Mouse (Mus musculus) cerebellum, adult 9-11 months (tissue): ENCODE results near the gene Fam131c.

ENCODE experiments used
- DNase-seq: peaks from one replicate; pipeline ENCODE4 v3.0.0; 2022

Fam131c gene

GRCm38 (mm10) chr4:141415924-141416323, 47.9 kb downstream of the Fam131c start, which contains the start of gene Clcnkb:
Clcnkb (minus strand) TSS chr4:141416014.
- no peak for DNase-seq

GRCm38 (mm10) chr4:141419398-141420191, 51.6 kb downstream of the Fam131c start:
- no peak for DNase-seq

DNA sequence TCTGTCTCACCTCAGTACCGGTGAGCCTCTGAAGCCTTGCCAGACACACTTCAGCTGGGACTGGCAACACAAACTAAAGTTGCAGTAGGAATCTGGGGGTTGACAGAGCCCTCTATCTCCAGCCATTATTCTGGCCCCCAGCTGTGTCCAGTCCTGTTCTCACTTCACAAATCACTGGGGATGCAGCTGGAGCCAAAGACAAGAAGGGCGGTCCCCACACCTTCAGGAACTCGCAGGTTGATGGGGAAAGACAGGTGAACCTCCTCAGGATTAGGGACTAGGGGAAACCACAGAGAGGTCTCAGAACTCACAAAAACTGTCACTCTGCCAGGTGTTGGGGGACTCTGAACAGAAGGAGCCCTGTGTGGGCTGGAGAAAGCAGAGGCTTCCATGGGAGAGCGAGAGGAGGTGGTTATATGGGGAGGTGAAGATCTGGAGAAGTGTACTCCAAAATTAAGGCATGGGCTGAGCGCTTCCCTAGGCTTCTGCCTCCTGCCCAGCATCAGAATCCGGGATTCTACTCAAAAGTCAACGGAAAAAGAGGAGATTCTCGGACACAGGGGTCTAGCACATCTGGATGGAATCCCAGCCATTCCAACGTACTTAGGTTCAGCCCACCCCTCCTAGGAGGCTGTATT, 52.3 kb downstream of the Fam131c start, which contains the start of gene Hspb7:
Hspb7 (plus strand) TSS at position 588 of the 638 bp plus-strand sequence.
- no peak for DNase-seq

DNA sequence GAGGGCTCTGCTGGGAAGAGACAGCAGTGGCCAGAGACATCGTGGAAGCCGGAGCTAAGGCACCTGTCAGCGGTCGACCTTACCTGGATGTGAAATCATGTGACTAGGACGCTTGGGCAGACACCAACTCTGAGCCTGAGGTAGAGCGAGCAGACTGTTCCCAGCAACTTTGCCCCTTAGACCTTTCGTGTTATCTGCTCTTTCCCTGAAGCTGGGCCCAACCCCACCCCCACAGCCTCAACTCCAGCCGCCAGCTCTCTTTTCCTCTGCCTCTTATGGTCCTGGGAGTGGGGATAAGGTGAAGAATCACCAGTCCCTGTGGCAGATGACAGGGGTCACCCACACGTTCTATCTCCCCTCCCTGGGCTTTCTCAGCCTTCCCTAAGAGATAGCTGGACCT, 52.9 kb downstream of the Fam131c start:
- no peak for DNase-seq

- DNase-seq, result peak; percentile 38
These were observed 53.4 kb downstream of the Fam131c start for GRCm38 (mm10) chr4:141421423-141421822.

GRCm38 (mm10) chr4:141422841-141423240, 54.8 kb downstream of the Fam131c start:
- DNase-seq, result no peak

GRCm38 (mm10) chr4:141423288-141423687, 55.3 kb downstream of the Fam131c start:
- no peak for DNase-seq

DNA sequence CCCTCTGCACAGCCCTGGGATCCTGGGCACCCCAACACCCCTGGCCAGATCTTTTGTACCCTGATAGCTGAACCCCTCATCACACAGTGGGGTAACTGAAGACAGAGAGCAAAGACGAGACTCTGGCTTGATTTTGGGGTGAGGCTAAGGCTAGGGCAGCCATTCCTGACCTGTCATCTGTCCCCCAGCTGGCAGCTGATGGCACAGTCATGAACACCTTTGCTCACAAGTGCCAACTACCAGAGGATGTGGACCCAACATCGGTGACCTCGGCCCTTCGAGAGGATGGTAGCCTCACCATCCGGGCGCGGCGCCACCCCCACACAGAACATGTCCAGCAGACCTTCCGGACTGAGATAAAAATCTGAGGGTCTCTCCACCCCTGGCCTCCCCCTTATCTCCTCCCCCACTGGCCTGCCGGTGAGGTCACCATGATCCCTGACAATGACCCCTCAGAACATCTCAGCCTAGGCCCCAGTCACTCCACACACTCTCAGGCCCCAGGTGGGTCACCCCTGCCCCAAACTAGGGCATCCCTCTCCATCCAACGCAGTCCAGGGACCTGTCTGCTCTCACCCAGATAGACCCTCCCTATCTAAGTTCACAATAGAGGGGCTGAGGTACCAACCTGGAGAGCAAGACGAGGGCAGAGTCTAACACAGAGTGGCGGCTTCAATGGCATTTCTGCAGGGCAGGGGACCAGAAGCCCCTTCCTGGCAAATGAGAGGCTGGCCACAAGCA, 55.8 kb downstream of the Fam131c start:
- no peak for DNase-seq

GRCm38 (mm10) chr4:141425484-141426479, 57.8 kb downstream of the Fam131c start:
- DNase-seq, result peak; percentile 49

DNA sequence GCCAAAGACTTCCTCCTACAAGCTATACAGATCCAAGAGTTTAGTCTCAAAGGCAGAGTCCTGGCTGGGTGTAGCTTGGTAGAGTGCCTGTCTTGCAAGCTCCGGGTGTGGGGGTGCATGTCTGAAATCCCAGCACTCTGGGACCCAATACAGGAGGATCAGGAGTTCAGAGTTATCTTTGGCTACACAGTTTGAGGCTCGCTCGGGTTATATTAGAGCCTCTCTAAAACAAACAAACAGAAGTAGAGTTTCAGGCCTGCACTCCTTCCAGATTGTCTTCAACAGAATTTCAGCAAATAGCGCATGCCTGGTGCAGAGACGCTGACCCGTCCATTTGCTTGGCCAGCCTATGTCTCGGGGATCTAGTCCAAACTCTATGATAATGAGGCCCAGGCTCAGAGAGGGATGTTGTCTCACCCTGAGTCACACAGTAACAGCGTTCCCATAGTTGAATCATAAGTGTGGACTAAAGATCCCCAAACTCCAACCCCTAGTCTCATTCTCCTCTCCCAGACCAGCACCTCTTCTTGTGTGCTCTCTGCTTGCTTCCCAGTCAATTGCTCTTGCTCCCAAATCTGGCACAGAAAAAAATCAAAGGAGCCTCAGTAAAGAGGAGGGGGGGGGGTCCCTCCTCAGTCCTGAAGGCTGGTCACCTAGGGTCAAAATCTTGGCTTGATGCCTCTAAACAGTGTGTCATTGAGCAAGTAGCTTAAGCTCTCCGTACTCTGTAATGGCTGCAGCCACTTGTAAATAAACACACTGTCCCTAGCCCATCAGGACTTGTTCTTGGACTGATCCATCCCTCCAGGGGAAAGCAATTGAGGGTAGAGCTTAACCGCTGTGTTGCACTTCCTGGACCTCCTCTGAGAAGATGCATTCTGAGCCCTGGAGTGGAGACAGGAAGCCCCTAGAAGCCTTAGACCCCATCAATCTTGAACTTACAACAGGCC, 59.1 kb downstream of the Fam131c start:
- DNase-seq, result no peak

GRCm38 (mm10) chr4:141427921-141428320, 59.9 kb downstream of the Fam131c start:
- DNase-seq, result no peak

GRCm38 (mm10) chr4:141429381-141429780, 61.4 kb downstream of the Fam131c start:
- DNase-seq, result no peak

- no peak for DNase-seq
These were observed 61.8 kb downstream of the Fam131c start for GRCm38 (mm10) chr4:141429847-141430246.

DNA sequence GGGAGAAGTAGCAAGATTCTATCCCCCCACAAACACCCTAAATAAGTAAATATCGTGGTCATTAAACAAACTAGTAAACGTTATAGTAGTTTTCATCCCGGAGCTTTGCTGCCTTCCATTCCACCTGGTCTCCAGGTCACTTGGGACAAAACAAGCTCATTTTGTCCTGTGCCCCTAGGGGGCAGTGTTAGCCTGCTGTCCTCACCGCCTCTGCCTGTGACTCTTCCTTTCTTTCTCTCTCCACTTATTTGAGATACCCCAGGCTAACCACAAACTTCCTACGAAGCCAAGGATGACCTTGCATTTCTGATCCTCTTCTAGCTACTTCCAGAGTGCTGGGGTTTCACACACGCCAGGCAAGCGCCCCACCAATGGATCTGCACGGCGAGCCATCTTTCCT, 63.0 kb downstream of the Fam131c start:
- peak; percentile 73 for DNase-seq

DNA sequence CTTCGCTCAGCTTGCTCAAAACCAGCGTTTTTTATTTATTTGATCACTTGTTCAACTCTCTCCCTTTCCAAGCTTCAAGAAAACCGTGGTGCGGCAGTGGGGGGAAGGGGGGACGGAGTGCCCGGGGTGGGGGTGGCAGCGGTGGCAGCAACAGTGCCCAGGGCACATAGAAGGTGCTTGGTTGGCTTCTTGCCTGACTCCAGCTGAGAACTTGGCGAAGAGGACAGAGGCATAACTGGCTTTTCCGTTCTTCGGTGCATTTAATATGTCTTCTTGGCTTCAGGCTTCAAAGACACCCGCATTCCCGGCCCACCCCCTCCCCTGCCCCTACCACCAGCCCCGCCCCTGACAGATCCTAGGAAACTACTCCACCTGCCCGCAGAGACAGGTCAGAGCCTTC, 64.6 kb downstream of the Fam131c start:
- DNase-seq, result no peak

GRCm38 (mm10) chr4:141433191-141433590, 65.2 kb downstream of the Fam131c start:
- no peak for DNase-seq
